Mouse (Mus musculus) bone marrow, adult 2 months (tissue): Measurements from ENCODE around the gene Itih4. TPM values are rescaled to one million over a fixed set of nuclear protein-coding genes. Genes with fewer than 3 reads are reported as not detected.
A peak's percentile ranks its signal among the peaks of the same experiment; 100 is the strongest.

Experiments used
- H3K27ac ChIP-seq: fragments of 200-500 bp; 2 replicates; pipeline ENCODE4 v1.5.1; 2012; ENCODE audit warnings: low read depth, mild to moderate bottlenecking, control low read depth, inconsistent platforms, low read length; ENCODE audit not compliant: control insufficient read depth, poor library complexity, insufficient read depth
- H3K4me1 ChIP-seq: fragments of 200-500 bp; 2 replicates; pipeline ENCODE4 v1.6.1; 2011; ENCODE audit warnings: low read length; ENCODE audit not compliant: control insufficient read depth, insufficient read depth
- H3K4me3 ChIP-seq: fragments of 200-500 bp; replicated peaks from 2 replicates; pipeline ENCODE3; 2011; ENCODE audit warnings: mild to moderate bottlenecking, low read depth, low read length, control low read depth; ENCODE audit not compliant: control insufficient read depth
- CTCF ChIP-seq: fragments of 200-500 bp; IDR thresholded peaks from 2 replicates; pipeline ENCODE4 v1.5.1; 2011; ENCODE audit warnings: low read length, control low read depth; ENCODE audit not compliant: control insufficient read depth, insufficient read depth
- POLR2A ChIP-seq: fragments of 200-500 bp; IDR thresholded peaks from 2 replicates; pipeline ENCODE4 v1.6.1; 2011; ENCODE audit warnings: low read depth, mild to moderate bottlenecking, control low read depth, low read length, borderline replicate concordance; ENCODE audit not compliant: control insufficient read depth
- WGBS: fragments of 180-500 bp; shearing (Covaris S2); methylation state at CpG from one replicate; pipeline ENCODE4 v1.1.7; 2018; 5-methylcytosine and 5-hydroxymethylcytosine counted together
- polyA plus RNA-seq: library from polyadenylated mRNA; stranded (reverse); fragments of >200 nt; gene quantifications from 2 replicates; pipeline ENCODE4 v1.2.4, GENCODE M21; 2011; ENCODE audit warnings: low replicate concordance; ENCODE audit not compliant: missing spikeins, insufficient read depth, insufficient read length

Gene Itih4
- polyA plus RNA-seq: 3.3 and 6.6 TPM in 2 replicates

DNA sequence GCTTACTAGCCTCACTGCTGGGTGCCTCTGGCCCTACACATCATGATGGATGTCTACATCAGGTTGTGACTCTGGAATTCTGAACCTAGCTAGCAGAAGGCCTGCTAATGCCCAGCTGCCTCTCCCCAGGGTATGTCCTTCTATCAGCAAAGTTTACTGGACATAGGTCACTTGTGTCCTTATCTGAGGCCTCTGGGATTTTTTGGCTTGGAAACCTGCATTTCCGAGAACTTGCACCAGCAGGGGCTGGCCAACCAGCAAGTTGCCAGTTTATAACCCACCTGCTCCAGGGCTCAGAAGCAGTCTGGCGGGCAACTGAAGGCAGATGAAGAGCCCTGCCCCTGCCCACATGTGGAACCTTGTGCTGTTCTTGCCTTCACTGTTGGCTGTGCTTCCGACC, at the start of gene Itih4:
Itih4 (plus strand) TSS at position 273 of the 400 bp plus-strand sequence.
- WGBS: 84% methylated on average over 3 of the region's 3 CpGs
- Histone ChIP-seq H3K4me1 (peaks cover 3% of the 10 kb centered on the region; the same call in 1 of the 2 replicates), H3K4me3 (no peak within 1 kb of the TSS), H3K27ac (no peak within 1 kb of the TSS)
- TF ChIP-seq POLR2A: no peak
- no peak for TF ChIP-seq CTCF

DNA sequence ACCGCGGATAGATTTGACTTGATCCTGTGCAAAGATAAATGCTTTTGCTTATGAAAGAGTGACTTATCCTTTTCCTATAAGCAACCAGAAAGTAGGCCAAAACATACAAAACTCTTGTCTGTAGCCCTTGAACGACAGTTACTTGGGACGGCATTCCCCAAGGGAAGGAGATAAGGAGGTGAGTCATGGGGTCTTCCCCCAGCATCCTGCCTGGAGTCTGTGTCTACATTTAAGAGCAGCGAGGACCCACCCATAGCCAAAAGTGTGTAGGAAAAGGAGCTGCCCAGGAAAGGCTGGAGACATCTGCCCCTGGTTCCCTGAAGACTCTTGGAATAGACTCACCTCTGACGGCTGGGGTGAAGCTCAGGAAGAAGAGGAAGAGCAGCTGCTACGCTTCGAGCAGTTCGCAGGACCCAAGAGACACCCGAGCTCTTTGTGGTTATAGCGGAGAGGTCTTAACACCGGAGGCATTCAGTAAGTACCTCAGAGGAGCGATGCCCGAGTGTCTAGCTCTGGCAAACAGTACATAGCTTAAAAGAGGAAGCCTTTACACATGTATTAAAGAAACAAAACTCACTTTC, 48.8 kb upstream of the Itih4 start:
- H3K4me1 ChIP-seq: no peaks in the 10 kb centered on the region
- H3K4me3 ChIP-seq: no peak overlapping the region
- TF ChIP-seq CTCF (no peak), POLR2A (no peak)
- 68% methylated on average over 14 of the region's 14 CpGs for WGBS
- no peak overlapping the region for H3K27ac ChIP-seq

DNA sequence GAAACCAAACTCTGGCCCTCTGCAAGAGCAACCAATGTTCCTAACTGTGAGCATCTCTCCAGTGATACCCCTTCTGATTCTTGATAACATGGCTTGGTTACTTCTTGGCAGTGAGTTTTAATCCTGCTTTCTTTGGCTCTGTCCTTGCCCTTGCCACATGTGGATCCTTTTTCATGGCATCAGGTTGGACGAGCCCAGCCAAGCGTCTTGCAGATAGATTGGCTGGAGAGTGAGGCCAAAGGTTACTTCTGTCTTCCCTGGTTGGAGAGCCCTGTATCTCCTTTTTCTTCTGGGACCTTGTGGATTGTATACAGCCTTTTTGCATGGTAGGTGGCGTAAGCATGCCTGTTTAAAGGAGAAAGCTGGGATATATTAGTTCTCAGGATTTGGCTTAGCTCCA, 42.6 kb upstream of the Itih4 start:
- H3K4me1 ChIP-seq: no peaks in the 10 kb centered on the region; the same call in 1 of the 2 replicates
- H3K4me3 ChIP-seq: no peak overlapping the region
- no peak overlapping the region for H3K27ac ChIP-seq
- 92% methylated on average over 3 of the region's 3 CpGs for WGBS
- TF ChIP-seq POLR2A: no peak
- TF ChIP-seq CTCF: no peak

DNA sequence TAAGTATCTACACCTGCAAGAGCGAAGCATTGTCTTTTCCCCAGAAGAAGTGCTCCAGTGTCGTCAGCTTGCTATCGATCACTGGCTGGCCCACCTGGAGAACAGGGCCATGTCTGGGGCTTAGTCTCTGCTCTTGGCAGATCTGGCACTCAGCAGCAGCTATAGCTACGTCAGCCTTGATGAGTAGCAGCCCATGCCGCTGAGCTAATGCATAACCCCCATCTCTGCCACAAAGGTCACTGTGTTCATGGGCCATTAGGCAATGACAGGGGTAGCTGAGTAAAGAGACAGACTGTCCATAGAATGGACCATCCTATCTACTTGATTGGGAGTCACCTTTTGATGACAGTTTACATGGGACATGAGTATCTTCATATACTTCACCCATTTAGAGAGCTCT, 35.8 kb upstream of the Itih4 start:
- Histone ChIP-seq H3K4me3 (no peak overlapping the region), H3K27ac (no peak overlapping the region), H3K4me1 (no peaks in the 10 kb centered on the region; the same call in 1 of the 2 replicates)
- 91% methylated on average over 5 of the region's 5 CpGs for WGBS
- TF ChIP-seq CTCF (no peak), POLR2A (no peak)

DNA sequence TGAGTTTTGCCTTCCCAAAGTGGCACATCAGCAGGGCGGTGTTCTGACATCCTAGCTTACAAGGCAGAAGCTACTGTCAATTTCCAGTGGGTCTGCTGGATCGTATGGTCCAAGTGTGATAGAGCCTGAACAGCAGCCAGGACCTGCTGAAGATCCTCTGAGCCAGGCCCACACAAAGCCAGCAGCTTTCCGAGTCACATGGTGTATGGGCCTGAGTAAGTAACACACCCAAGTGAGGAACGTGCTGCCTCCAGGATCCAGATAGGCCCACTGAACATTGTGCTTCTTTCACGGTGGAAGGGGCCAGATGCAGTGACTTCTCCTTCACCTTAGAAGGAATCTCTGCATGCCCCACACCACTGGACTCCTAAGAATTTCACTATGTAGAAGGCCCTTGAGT, 34.0 kb upstream of the Itih4 start:
- TF ChIP-seq POLR2A (no peak), CTCF (no peak)
- H3K4me3 ChIP-seq: no peak overlapping the region
- no peak overlapping the region for H3K27ac ChIP-seq
- WGBS: 84% methylated on average over 5 of the region's 5 CpGs
- no peaks in the 10 kb centered on the region; the same call in 1 of the 2 replicates for H3K4me1 ChIP-seq

DNA sequence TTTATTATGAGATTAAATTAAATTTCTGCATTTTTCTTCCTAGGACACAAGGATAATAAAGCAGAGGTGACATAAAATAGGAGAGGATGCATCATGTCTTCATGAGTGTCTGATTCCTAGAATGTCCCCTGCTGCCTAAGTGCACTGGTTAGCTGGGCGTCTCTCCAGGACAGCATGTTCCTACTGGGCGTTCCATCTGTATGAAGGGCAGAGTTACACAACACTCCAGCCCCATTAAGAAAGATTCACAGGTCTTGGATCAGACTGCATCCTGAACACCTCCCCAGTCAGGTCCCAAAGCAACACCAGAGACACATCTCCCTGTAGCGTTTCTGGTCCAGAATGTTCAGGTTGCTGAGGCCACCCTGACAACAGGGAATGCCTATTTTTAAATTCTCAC, 31.0 kb upstream of the Itih4 start:
- WGBS: 69% methylated on average over 3 of the region's 3 CpGs

DNA sequence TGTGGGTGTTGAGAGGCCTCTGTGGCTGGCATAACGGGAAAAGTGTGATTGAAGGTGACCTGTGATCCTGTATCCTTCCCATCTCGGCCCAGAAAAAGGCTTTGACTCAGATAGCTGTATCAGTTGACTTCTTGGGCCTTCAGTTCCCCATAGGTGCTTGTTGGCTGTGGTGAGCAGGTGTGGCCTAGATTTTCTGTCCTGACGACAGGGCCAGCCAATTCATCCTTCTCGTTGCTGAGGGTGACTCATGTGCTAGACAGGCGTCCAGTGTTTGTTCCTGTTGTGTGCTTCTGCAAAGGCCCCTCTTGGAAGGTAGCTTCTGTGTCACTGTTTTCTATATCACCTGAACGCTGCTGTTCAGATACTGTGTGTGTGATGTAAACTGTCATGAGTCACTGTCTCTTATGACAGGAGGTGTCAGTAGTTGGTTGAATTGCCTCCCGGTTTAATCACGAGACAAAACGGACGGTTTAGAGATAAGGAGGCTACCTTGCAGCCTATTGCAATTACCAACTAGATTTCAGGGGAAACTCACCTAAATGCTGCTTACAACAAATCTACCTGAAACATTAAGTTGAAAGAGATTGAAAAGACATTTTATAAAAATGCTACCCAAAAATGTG, 29.3 kb upstream of the Itih4 start:
- H3K27ac ChIP-seq: no peak overlapping the region
- no peak overlapping the region for H3K4me3 ChIP-seq
- no peak for TF ChIP-seq CTCF
- no peak for TF ChIP-seq POLR2A
- WGBS: 70% methylated on average over 10 of the region's 10 CpGs
- H3K4me1 ChIP-seq: no peaks in the 10 kb centered on the region

More for the DNA sequence above, 31.0 kb upstream of the Itih4 start:
- H3K4me1 ChIP-seq: no peaks in the 10 kb centered on the region
- H3K27ac ChIP-seq: no peak overlapping the region
- TF ChIP-seq POLR2A (no peak), CTCF (no peak)
- H3K4me3 ChIP-seq: no peak overlapping the region

DNA sequence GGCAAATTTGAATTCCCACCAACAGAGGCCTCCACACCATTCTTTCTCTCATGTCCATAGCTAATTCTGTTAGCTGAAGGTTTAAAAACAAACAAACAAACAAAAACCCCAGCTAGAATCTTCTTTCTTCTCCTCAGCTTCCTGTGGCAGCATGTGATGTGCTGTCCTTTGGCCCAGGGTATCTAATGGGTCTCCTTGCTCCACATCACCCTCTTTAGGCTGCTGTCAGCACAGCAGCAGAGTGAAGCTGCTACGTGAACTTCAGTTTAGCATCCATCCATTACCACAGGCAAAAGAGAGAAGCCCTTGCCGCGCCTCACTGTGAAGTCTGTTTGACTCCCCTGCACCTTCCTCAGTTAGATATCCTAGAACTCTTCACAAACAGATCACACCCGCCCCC, 28.3 kb upstream of the Itih4 start:
- no peaks in the 10 kb centered on the region for H3K4me1 ChIP-seq
- H3K4me3 ChIP-seq: no peak overlapping the region
- WGBS: 81% methylated on average over 4 of the region's 4 CpGs
- no peak overlapping the region for H3K27ac ChIP-seq
- TF ChIP-seq POLR2A (no peak), CTCF (peak; percentile 32; the same call in 1 of the 2 replicates)

DNA sequence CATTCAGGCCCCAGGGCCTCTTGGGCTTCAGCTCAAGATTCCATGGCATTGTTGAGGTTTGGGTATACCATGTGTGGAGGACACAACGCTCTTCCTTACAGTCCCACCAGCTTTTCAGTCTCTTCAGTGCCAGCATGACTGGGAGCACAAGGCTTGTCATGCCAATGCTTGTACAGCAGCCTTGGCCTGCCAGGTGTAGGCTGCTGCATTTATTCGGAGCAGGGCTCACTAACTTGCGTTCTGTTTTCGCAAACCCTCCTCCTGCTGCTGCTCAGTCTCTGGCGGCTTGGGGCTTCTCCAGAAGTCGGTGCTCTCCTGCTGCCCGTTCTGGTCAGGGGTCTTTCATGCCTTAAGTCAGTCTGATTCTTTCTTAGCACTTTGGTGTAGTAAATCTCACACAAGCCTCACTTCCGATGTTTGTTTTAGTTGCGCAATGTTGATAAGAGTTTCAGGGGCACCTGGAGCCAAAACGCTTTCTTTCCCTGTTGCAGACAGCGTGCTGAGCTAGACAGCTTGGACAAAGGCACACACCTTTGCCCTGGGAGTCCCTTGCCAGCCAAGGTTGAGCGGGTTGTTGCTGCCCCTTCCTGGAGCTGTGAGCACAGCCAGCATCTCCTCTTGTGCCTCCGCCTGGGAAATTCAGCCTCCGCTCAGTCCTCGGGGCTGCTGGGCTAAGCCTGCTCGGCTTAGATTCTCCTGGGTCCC, 24.7 kb upstream of the Itih4 start:
- no peak for TF ChIP-seq CTCF
- no peak for TF ChIP-seq POLR2A
- H3K27ac ChIP-seq: no peak overlapping the region

More for the DNA sequence above, 24.7 kb upstream of the Itih4 start:
- H3K4me1 ChIP-seq: no peaks in the 10 kb centered on the region
- H3K4me3 ChIP-seq: no peak overlapping the region
- WGBS: 71% methylated on average over 16 of the region's 16 CpGs
